Mouse (Mus musculus) heart, adult 2 months (tissue): ENCODE measurements around the gene Slc16a14.

Experiments
- CTCF ChIP-seq: fragments of 200-600 bp; IDR thresholded peaks from 2 replicates; pipeline ENCODE4 v1.8.1; 2022; ENCODE audit warnings: antibody characterized with exemption, mild to moderate bottlenecking, moderate library complexity
- EP300 ChIP-seq: fragments of 200-500 bp; IDR thresholded peaks from 2 replicates; pipeline ENCODE4 v1.6.1; 2011; ENCODE audit warnings: low read depth, low read length, control low read depth; ENCODE audit not compliant: insufficient read depth

- no peak for TF ChIP-seq EP300
- no peak for TF ChIP-seq CTCF
These were observed 7.7 kb upstream of the Slc16a14 start for GRCm38 (mm10) chr1:84942666-84943065.
